In genomic region chr11:71415451-71415850, GRCm38 (mm10) we compare ENCODE assay signal across 20 mouse cellular contexts.
DNase-seq lines count a peak whose midpoint lies in the region; ATAC-seq lines count a peak whose summit lies in the region.
"Had no signal": no experiment of that assay in that cellular context is flagged by ENCODE, and none has a peak within 500 bp of the region (broad histone marks: within the 10 kb centered on the region; RNA-seq: fewer than 3 reads in every experiment).

No protein-coding gene starts in this region.

- H3K4me2 ChIP-seq in midbrain, embryonic 12.5 days (replicated peaks) = no peak overlapping the region
- H3K4me2 ChIP-seq in midbrain, embryonic 15.5 days = no peak overlapping the region
- H3K4me2 ChIP-seq in forebrain, embryonic 14.5 days (ENCODE audit: low read length) = no peak overlapping the region
- H3K4me2 ChIP-seq in neural tube, embryonic 15.5 days = no peak overlapping the region
- H3K4me2 ChIP-seq: embryonic facial prominence, embryonic 13.5 days; kidney, embryonic 15.5 days; limb, embryonic 13.5 days; liver, embryonic 13.5 days; lung, embryonic 15.5 days had no signal

- peak; percentile 70 for DNase-seq in ZHBTc4 (ENCODE audit: low read depth, low spot score)
- DNase-seq in forebrain, embryonic 14.5 days (ENCODE audit: low spot score) = no peak
- no peak for DNase-seq in retina, embryonic 14.5 days (ENCODE audit: low spot score)
- no peak for DNase-seq in adrenal gland, adult 18-20 months (ENCODE audit: low spot score in 2 of 2)
- DNase-seq: cerebellum, adult 9-11 months; gastrocnemius, postnatal 25 days; heart, adult 2 months; heart, postnatal 36 days; layer of hippocampus, postnatal 36 days; liver, embryonic 13.5 days; thymus, postnatal 14 days had no signal

- H3K27me3 ChIP-seq in midbrain, embryonic 12.5 days = no peaks in the 10 kb centered on the region
- H3K27me3 ChIP-seq in midbrain, embryonic 15.5 days (replicated peaks) = no peaks in the 10 kb centered on the region
- H3K27me3 ChIP-seq in forebrain, embryonic 14.5 days (replicated peaks; ENCODE audit: control insufficient read depth, insufficient read depth, low read length) = no peaks in the 10 kb centered on the region
- H3K27me3 ChIP-seq in neural tube, embryonic 15.5 days (replicated peaks) = no peaks in the 10 kb centered on the region
- H3K27me3 ChIP-seq: embryonic facial prominence, embryonic 13.5 days; kidney, embryonic 15.5 days; limb, embryonic 13.5 days; liver, embryonic 13.5 days; lung, embryonic 15.5 days had no signal

- WGBS in midbrain, embryonic 12.5 days = 14% methylated on average over 3 of the region's 3 CpGs
- WGBS in midbrain, embryonic 15.5 days = 23% methylated on average over 3 of the region's 3 CpGs
- 8% methylated on average over 3 of the region's 3 CpGs for WGBS in forebrain, embryonic 14.5 days
- 28% methylated on average over 3 of the region's 3 CpGs for WGBS in neural tube, embryonic 15.5 days

- peak overlapping the region; percentile 58 for H3K27ac ChIP-seq in midbrain, embryonic 12.5 days (replicated peaks)
- H3K27ac ChIP-seq in midbrain, embryonic 15.5 days = no peak overlapping the region
- peak overlapping the region; percentile 40 for H3K27ac ChIP-seq in forebrain, embryonic 14.5 days (ENCODE audit: low read depth, low read length)
- H3K27ac ChIP-seq in neural tube, embryonic 15.5 days (replicated peaks) = 0 out of 2 replicates have a peak overlapping the region, but pooled peaks have one; percentile 33
- H3K27ac ChIP-seq: embryonic facial prominence, embryonic 13.5 days; heart, adult 2 months; kidney, embryonic 15.5 days; limb, embryonic 13.5 days; liver, embryonic 13.5 days; lung, embryonic 15.5 days; macrophage had no signal

- H3K36me3 ChIP-seq in midbrain, embryonic 12.5 days = no peaks in the 10 kb centered on the region
- H3K36me3 ChIP-seq in midbrain, embryonic 15.5 days (replicated peaks) = no peaks in the 10 kb centered on the region
- H3K36me3 ChIP-seq in forebrain, embryonic 14.5 days (ENCODE audit: control insufficient read depth, insufficient read depth, low read length) = no peaks in the 10 kb centered on the region
- no peaks in the 10 kb centered on the region for H3K36me3 ChIP-seq in neural tube, embryonic 15.5 days
- H3K36me3 ChIP-seq: embryonic facial prominence, embryonic 13.5 days; kidney, embryonic 15.5 days; limb, embryonic 13.5 days; liver, embryonic 13.5 days; lung, embryonic 15.5 days had no signal

- no peak overlapping the region for H3K4me3 ChIP-seq in midbrain, embryonic 12.5 days
- no peak overlapping the region for H3K4me3 ChIP-seq in midbrain, embryonic 15.5 days
- H3K4me3 ChIP-seq in forebrain, embryonic 14.5 days (ENCODE audit: low read depth, low read length) = no peak overlapping the region
- H3K4me3 ChIP-seq in neural tube, embryonic 15.5 days (replicated peaks) = no peak overlapping the region
- H3K4me3 ChIP-seq: embryonic facial prominence, embryonic 13.5 days; heart, adult 2 months; kidney, embryonic 15.5 days; limb, embryonic 13.5 days; liver, embryonic 13.5 days; lung, embryonic 15.5 days had no signal

- peaks cover 15% of the 10 kb centered on the region for H3K4me1 ChIP-seq in midbrain, embryonic 12.5 days
- H3K4me1 ChIP-seq in midbrain, embryonic 15.5 days = peaks cover 12% of the 10 kb centered on the region
- H3K4me1 ChIP-seq in forebrain, embryonic 14.5 days (ENCODE audit: control insufficient read depth, insufficient read depth, low read length) = peaks cover 18% of the 10 kb centered on the region
- peaks cover 15% of the 10 kb centered on the region for H3K4me1 ChIP-seq in neural tube, embryonic 15.5 days
- H3K4me1 ChIP-seq: embryonic facial prominence, embryonic 13.5 days; limb, embryonic 13.5 days; liver, embryonic 13.5 days; lung, embryonic 15.5 days had no signal

- ATAC-seq in midbrain, embryonic 12.5 days (ENCODE audit: low FRiP score, low read depth) = no peak
- no peak for ATAC-seq in midbrain, embryonic 15.5 days (replicated peaks)
- no peak for ATAC-seq in forebrain, embryonic 14.5 days
- ATAC-seq in neural tube, embryonic 15.5 days (ENCODE audit: low FRiP score) = no peak
- ATAC-seq: intestine, embryonic 16.5 days had no signal

- H3K9me3 ChIP-seq in midbrain, embryonic 12.5 days = no peaks in the 10 kb centered on the region
- H3K9me3 ChIP-seq in midbrain, embryonic 15.5 days = no peaks in the 10 kb centered on the region
- H3K9me3 ChIP-seq in forebrain, embryonic 14.5 days (replicated peaks; ENCODE audit: control insufficient read depth, low read length) = no peaks in the 10 kb centered on the region
- 0 out of 2 replicates have a peak, but pooled peaks cover 5% of the 10 kb centered on the region for H3K9me3 ChIP-seq in neural tube, embryonic 15.5 days (replicated peaks)
- H3K9me3 ChIP-seq: embryonic facial prominence, embryonic 13.5 days; kidney, embryonic 15.5 days; limb, embryonic 13.5 days; liver, embryonic 13.5 days; lung, embryonic 15.5 days had no signal

- H3K9ac ChIP-seq in midbrain, embryonic 12.5 days (replicated peaks) = no peak overlapping the region
- no peak overlapping the region for H3K9ac ChIP-seq in midbrain, embryonic 15.5 days
- H3K9ac ChIP-seq in forebrain, embryonic 14.5 days (ENCODE audit: low read length) = no peak overlapping the region
- H3K9ac ChIP-seq in neural tube, embryonic 15.5 days (replicated peaks) = no peak overlapping the region
- H3K9ac ChIP-seq: embryonic facial prominence, embryonic 13.5 days; kidney, embryonic 15.5 days; limb, embryonic 13.5 days; liver, embryonic 13.5 days; lung, embryonic 15.5 days had no signal
